Mouse (Mus musculus) liver, embryonic 14.5 days (tissue): ENCODE measurements around the gene Gm20489.

Experiments
- CTCF ChIP-seq: IDR thresholded peaks from 2 replicates; pipeline ENCODE4 v1.5.1; 2016; ENCODE audit warnings: antibody characterized with exemption, low read depth, control low read depth
- EP300 ChIP-seq: IDR thresholded peaks from 2 replicates; pipeline ENCODE4 v1.6.1; 2016; ENCODE audit warnings: antibody characterized with exemption, low read depth

- no peak for TF ChIP-seq CTCF
- no peak for TF ChIP-seq EP300
Measured at GRCm38 (mm10) chrX:101273875-101274738, 5.3 kb upstream of the Gm20489 start, which contains the start of gene Med12.
